ENCODE assay signal across 12 mouse cellular contexts in genomic region chr3:51199130-51199529, GRCm38 (mm10).
"Had no signal": no experiment of that assay in that cellular context is flagged by ENCODE, and none has a peak within 500 bp of the region (broad histone marks: within the 10 kb centered on the region; RNA-seq: fewer than 3 reads in every experiment).

No protein-coding gene starts in this region.

- H3K27ac ChIP-seq: kidney, embryonic 15.5 days; limb, embryonic 13.5 days; midbrain, embryonic 10.5 days; neural tube, embryonic 15.5 days; stomach, postnatal 0 days had no signal

- H3K4me3 ChIP-seq: kidney, embryonic 15.5 days; limb, embryonic 13.5 days; midbrain, embryonic 10.5 days; myocyte; neural tube, embryonic 15.5 days had no signal

- H3K9me3 ChIP-seq: kidney, embryonic 15.5 days; limb, embryonic 13.5 days; neural tube, embryonic 15.5 days had no signal

- H3K27me3 ChIP-seq: kidney, embryonic 15.5 days; limb, embryonic 13.5 days; neural tube, embryonic 15.5 days had no signal

- DNase-seq: kidney, postnatal 14 days; left cerebral cortex, postnatal 4 days; lung, embryonic 14.5 days; lung, postnatal 10 days; lung, postnatal 4 days; midbrain, embryonic 14.5 days had no signal

- H3K4me2 ChIP-seq: kidney, embryonic 15.5 days; limb, embryonic 13.5 days; lung, embryonic 14.5 days; neural tube, embryonic 15.5 days had no signal

- H3K36me3 ChIP-seq: kidney, embryonic 15.5 days; limb, embryonic 13.5 days; midbrain, embryonic 10.5 days; neural tube, embryonic 15.5 days had no signal

- H3K9ac ChIP-seq: kidney, embryonic 15.5 days; limb, embryonic 13.5 days; lung, embryonic 14.5 days; neural tube, embryonic 15.5 days had no signal
